Mouse (Mus musculus): Measurements from ENCODE around the gene Elmo3. TPM values are rescaled to one million over a fixed set of nuclear protein-coding genes. Genes with fewer than 3 reads are reported as not detected.

Elmo3 gene
- polyA plus RNA-seq, 2 experiments, result 2.5 to 4.2 TPM

- Histone ChIP-seq H3K36me3 (replicated peaks; ENCODE audit: control insufficient read depth, insufficient read depth, low read depth) (no peaks in the 10 kb centered on the region), H3K27me3 (ENCODE audit: control insufficient read depth, insufficient read depth, low read length) (peaks cover 88% of the 10 kb centered on the region), H3K4me1 (replicated peaks; ENCODE audit: control insufficient read depth in 2 of 2, insufficient read depth in 2 of 2, low read length in 1 of 2) (no peaks in the 10 kb centered on the region; a peak in 1 of 4 replicates), H3K27ac (no peak overlapping the region), H3K4me2 (ENCODE audit: low read depth) (peak overlapping the region; percentile 25), H3K9me3 (ENCODE audit: control insufficient read depth, low read length) (no peaks in the 10 kb centered on the region), H3K9ac (replicated peaks) (no peak overlapping the region), H3K4me3 (ENCODE audit: insufficient read depth in 1 of 2, low read depth in 2 of 2, low read length in 2 of 2) (no peak overlapping the region; a peak in 1 of 4 replicates)
- ATAC-seq (ENCODE audit: insufficient read depth) (no peak), DNase-seq (ENCODE audit: low read depth in 3 of 3, low spot score in 3 of 3) (no peak)
- WGBS (ENCODE audit: insufficient replicate concordance), result 3% methylated on average over 39 of the region's 39 CpGs
- TF ChIP-seq CTCF (IDR thresholded peaks at IDR 0.05; ENCODE audit: low read depth) (no peak), EP300 (IDR thresholded peaks at IDR 0.05; ENCODE audit: low read depth) (no peak)
Observed at GRCm38 (mm10) chr8:105270101-105270915, 35.1 kb upstream of the Elmo3 start.

- no peak overlapping the region for H3K9ac ChIP-seq (replicated peaks)
- no peaks in the 10 kb centered on the region for H3K36me3 ChIP-seq (replicated peaks; ENCODE audit: control insufficient read depth, insufficient read depth, low read depth)
- H3K4me2 ChIP-seq (ENCODE audit: low read depth), result no peak overlapping the region
- no peaks in the 10 kb centered on the region for H3K9me3 ChIP-seq (ENCODE audit: control insufficient read depth, low read length)
- peaks cover 0 to 1% of the 10 kb centered on the region in 2 experiments; a peak in 3 of 4 replicates for H3K4me1 ChIP-seq (replicated peaks; ENCODE audit: control insufficient read depth in 2 of 2, insufficient read depth in 2 of 2, low read length in 1 of 2)
- no peak overlapping the region for H3K4me3 ChIP-seq (ENCODE audit: insufficient read depth in 1 of 2, low read depth in 2 of 2, low read length in 2 of 2)
- DNase-seq (ENCODE audit: low read depth in 3 of 3, low spot score in 3 of 3) (no peak), ATAC-seq (ENCODE audit: insufficient read depth) (no peak)
- TF ChIP-seq CTCF (IDR thresholded peaks at IDR 0.05; ENCODE audit: low read depth) (0 out of 2 replicates have a peak, but pooled peaks have one; percentile 2), EP300 (IDR thresholded peaks at IDR 0.05; ENCODE audit: low read depth) (no peak)
- no peak overlapping the region for H3K27ac ChIP-seq
- peaks cover 91% of the 10 kb centered on the region for H3K27me3 ChIP-seq (ENCODE audit: control insufficient read depth, insufficient read depth, low read length)
- 6% methylated on average over 11 of the region's 11 CpGs for WGBS (ENCODE audit: insufficient replicate concordance)
Observed at GRCm38 (mm10) chr8:105270916-105271186, 34.5 kb upstream of the Elmo3 start.

GRCm38 (mm10) chr8:105275387-105275786, 30.0 kb upstream of the Elmo3 start:
- Histone ChIP-seq H3K36me3 (replicated peaks; ENCODE audit: control insufficient read depth, insufficient read depth, low read depth) (no peaks in the 10 kb centered on the region), H3K27me3 (ENCODE audit: control insufficient read depth, insufficient read depth, low read length) (peaks cover 85% of the 10 kb centered on the region), H3K9me3 (ENCODE audit: control insufficient read depth, low read length) (no peaks in the 10 kb centered on the region), H3K9ac (replicated peaks) (no peak overlapping the region), H3K4me3 (ENCODE audit: insufficient read depth in 1 of 2, low read depth in 2 of 2, low read length in 2 of 2) (no peak overlapping the region), H3K4me1 (replicated peaks; ENCODE audit: control insufficient read depth in 2 of 2, insufficient read depth in 2 of 2, low read length in 1 of 2) (peaks cover 4 to 6% of the 10 kb centered on the region in 2 experiments; a peak in 3 of 4 replicates), H3K4me2 (ENCODE audit: low read depth) (no peak overlapping the region), H3K27ac (no peak overlapping the region)
- TF ChIP-seq EP300 (IDR thresholded peaks at IDR 0.05; ENCODE audit: low read depth), result no peak
- no peak for TF ChIP-seq CTCF (IDR thresholded peaks at IDR 0.05; ENCODE audit: low read depth)
- DNase-seq (ENCODE audit: low read depth in 3 of 3, low spot score in 3 of 3) (no peak), ATAC-seq (ENCODE audit: insufficient read depth) (no peak)
- WGBS (ENCODE audit: insufficient replicate concordance), result 11% methylated on average over 11 of the region's 11 CpGs

GRCm38 (mm10) chr8:105275840-105276239, 29.6 kb upstream of the Elmo3 start, which contains the start of gene Nol3:
Gene Nol3, plus strand, starts transcription at chr8:105276140.
- DNase-seq (ENCODE audit: low read depth in 3 of 3, low spot score in 3 of 3), result no peak
- peak within 1 kb of the TSS; percentile 30 for H3K4me2 ChIP-seq (ENCODE audit: low read depth)
- peaks cover 4 to 6% of the 10 kb centered on the region in 2 experiments; a peak in 3 of 4 replicates for H3K4me1 ChIP-seq (replicated peaks; ENCODE audit: control insufficient read depth in 2 of 2, insufficient read depth in 2 of 2, low read length in 1 of 2)
- no peak for ATAC-seq (ENCODE audit: insufficient read depth)
- H3K9me3 ChIP-seq (ENCODE audit: control insufficient read depth, low read length), result no peaks in the 10 kb centered on the region
- H3K27me3 ChIP-seq (ENCODE audit: control insufficient read depth, insufficient read depth, low read length), result peaks cover 82% of the 10 kb centered on the region
- no peak within 1 kb of the TSS for H3K27ac ChIP-seq
- 8% methylated on average over 10 of the region's 10 CpGs for WGBS (ENCODE audit: insufficient replicate concordance)
- H3K36me3 ChIP-seq (replicated peaks; ENCODE audit: control insufficient read depth, insufficient read depth, low read depth), result no peaks in the 10 kb centered on the region
- H3K4me3 ChIP-seq (ENCODE audit: insufficient read depth in 1 of 2, low read depth in 2 of 2, low read length in 2 of 2), result peak within 1 kb of the TSS in 1 of 2 experiments; percentile 0; a peak in 1 of 4 replicates
- TF ChIP-seq EP300 (IDR thresholded peaks at IDR 0.05; ENCODE audit: low read depth) (no peak), CTCF (IDR thresholded peaks at IDR 0.05; ENCODE audit: low read depth) (no peak)
- no peak within 1 kb of the TSS for H3K9ac ChIP-seq (replicated peaks)

GRCm38 (mm10) chr8:105276292-105277120, 28.9 kb upstream of the Elmo3 start:
- Histone ChIP-seq H3K27me3 (ENCODE audit: control insufficient read depth, insufficient read depth, low read length) (peaks cover 78% of the 10 kb centered on the region), H3K4me3 (ENCODE audit: insufficient read depth in 1 of 2, low read depth in 2 of 2, low read length in 2 of 2) (peak overlapping the region in 1 of 2 experiments; percentile 0; a peak in 1 of 4 replicates), H3K9me3 (ENCODE audit: control insufficient read depth, low read length) (no peaks in the 10 kb centered on the region), H3K4me1 (replicated peaks; ENCODE audit: control insufficient read depth in 2 of 2, insufficient read depth in 2 of 2, low read length in 1 of 2) (peaks cover 4 to 6% of the 10 kb centered on the region in 2 experiments; a peak in 3 of 4 replicates), H3K4me2 (ENCODE audit: low read depth) (peak overlapping the region; percentile 30), H3K9ac (replicated peaks) (no peak overlapping the region), H3K27ac (no peak overlapping the region), H3K36me3 (replicated peaks; ENCODE audit: control insufficient read depth, insufficient read depth, low read depth) (no peaks in the 10 kb centered on the region)
- WGBS (ENCODE audit: insufficient replicate concordance), result 3% methylated on average over 30 of the region's 30 CpGs
- ATAC-seq (ENCODE audit: insufficient read depth) (peak; percentile 52; the same call in 1 of the 2 replicates), DNase-seq (ENCODE audit: low read depth in 3 of 3, low spot score in 3 of 3) (no peak)
- TF ChIP-seq CTCF (IDR thresholded peaks at IDR 0.05; ENCODE audit: low read depth) (no peak), EP300 (IDR thresholded peaks at IDR 0.05; ENCODE audit: low read depth) (no peak)
